Mouse (Mus musculus): ENCODE data around the gene D630003M21Rik.

D630003M21Rik gene

DNA sequence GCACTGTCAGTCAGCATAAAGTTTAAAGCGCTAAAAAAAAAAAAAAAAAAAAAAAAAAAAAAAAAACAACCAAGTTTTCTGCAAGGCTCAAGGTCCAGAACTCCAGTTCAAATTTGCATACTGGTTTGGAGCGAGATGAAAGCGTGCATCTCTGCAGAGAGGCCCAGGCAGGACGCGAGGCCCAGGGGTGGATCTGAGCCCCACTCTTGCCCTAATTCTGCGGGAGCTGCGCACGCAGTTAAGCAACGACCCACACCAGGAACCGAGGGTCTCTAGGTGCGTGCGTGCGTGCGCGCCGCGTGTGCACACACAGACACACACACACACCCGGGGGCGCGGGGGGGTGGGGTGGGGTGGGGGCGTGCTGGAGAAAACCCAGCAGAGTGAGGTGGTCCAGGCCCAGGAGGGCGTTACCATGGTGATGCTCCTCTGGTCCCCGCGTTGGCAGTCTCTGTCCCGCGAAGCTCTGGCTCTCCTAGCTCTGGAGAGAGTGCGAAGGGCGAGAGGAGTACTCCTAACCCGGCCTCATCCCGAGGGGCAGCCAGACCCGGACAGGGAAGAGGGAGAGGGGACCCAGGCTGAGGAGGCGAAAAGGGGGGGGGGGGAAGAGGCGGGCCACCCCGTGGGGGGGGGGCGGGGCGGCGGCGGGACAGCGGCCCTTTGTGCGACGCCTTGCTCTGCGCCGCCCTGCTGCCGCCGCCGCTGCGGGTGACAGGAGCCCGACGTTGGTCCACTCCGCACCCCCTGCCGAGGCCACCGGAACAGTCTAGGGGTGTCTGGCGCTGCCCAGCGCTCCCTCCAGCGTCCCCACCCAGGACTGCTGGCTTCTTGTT lies at the start of gene D630003M21Rik:
Gene D630003M21Rik (minus strand): TSS at position 553 of the 833 bp plus-strand sequence.
- no peak for DNase-seq

DNA sequence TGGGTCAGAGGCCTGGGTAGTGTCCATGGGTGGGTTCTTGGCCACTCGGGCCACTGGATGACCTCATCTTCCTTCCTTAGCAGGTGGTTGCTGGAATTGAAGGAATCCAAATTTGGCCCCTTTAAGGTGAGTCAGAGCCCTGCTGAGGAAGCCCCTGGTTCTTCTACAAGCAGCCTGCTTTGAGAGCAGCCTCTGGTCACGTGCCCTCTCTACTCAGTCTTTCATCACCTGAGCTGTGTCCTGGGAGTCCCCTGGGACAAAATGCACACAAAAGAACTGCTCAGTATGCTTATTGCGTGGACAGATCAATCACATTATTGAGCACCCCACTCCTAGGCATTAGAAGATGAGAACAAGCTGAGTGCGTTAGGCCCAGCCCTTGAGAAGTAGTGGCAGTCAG lies 47.9 kb upstream of the D630003M21Rik start:
- DNase-seq = no peak

DNA sequence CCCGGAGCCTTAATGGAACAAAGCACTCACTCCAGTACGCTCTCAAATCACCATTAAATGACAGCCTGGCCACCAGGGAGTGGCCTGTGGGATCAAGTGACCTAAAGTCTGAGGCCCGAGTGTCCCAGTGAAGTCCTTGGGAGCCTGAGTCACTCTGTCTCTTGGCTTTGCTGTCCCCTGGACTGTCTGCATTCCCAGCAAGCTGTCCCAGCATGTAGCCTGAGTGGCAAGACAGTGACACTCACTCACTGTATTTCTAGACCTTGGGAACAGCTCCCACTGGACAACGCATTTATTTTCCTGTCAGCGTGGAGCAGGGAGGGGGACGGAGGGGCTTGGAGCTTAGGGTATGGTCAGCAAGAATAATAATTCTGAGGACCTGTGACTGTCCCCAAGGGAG lies 47.4 kb upstream of the D630003M21Rik start:
- DNase-seq = no peak

DNA sequence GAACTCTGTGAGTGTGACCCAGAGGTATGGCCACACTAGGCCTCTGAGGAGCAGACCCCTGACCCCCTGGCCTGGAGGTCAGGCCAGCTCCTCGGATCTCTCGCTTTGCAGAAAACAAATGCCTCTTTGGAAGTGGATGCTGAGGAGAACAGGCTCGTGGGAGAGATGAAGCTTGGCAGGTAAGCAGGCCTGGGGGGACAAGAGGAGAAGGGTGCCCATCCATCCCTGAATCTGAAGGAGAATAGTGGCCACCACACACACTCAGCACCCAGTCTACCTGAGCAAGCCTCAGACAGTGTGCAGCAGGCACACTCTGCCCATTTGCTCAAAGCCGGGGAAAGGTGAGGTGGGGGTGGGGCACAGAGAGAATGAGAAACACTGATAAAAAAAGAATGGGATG lies 46.8 kb upstream of the D630003M21Rik start:
- no peak for DNase-seq

DNA sequence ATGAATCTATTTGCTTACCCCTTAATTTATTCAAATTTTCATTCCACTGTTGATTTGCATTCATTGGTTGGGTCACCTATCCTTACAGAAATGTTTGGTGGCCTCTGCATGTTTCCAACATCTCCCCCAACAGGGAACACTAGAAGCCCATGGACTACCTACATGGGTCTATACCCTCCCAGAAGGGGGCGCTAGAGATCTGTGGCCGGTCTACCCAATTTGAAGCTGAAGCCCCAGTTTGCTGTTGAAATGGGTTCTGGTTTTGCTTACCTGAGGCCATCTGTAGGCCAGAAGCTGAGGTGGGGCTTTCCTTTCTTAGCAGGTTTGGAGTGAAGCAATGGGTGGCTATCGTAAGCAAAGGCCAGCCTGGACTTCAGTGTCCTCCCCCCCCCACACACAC lies 46.3 kb upstream of the D630003M21Rik start:
- no peak for DNase-seq

DNA sequence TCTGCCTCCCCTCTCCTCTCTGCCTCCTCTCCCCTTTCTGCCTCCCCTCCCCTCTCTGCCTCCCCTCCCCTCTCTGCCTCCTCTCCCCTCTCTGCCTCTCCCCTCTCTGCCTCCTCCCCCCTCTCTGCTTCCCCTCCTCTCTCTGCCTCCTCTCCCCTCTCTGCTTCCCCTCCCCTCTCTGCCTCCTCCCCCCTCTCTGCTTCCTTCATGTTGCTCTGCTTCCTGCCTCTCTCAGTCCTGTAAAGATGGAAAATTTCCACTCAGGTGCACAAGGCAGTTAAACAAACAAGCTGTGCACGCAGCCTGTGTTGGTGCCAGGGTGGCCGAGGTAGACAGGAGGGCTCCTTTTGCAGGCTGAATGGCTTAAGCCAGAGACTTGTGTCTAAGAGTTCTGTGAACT lies 44.6 kb upstream of the D630003M21Rik start:
- no peak for DNase-seq

DNA sequence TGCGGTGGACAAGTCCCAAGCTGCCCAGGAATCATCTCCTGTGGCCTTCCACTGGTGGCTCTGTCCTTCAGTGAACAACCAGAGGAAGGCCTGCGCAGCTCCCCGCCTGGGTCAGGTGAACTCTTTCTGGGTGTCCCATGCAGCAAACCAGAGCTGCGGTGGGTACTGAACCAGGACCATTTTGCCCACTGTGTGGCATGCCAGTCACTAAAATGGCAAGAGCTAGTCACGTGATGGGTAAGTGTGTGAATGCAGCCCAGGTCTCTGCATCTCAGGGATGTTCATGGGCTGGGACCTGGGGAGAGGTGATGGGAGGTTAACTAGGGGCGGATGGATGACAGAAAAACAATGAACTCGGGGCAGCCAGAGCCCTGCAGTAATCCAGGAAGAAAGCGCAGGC lies 41.0 kb upstream of the D630003M21Rik start:
- DNase-seq = no peak

DNA sequence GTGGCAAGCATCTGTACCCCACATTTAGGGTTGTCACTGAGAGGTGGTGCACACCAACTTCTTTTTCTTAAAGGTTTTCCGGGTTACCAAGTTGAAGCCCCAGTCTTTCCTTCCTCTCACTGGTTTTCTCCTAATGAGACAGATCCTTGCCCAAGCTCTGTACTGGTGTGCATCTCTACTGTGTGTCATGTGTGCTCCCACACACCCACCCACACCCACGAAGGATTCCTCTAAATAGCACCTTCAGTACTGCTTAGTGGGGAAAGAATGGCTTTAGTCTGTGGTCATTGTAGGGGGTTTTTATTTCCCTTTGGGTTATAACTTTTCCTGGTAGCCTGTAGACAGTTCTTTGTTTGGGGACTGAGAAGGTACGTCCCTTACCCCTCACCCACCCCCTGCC lies 35.9 kb upstream of the D630003M21Rik start:
- DNase-seq = no peak

DNA sequence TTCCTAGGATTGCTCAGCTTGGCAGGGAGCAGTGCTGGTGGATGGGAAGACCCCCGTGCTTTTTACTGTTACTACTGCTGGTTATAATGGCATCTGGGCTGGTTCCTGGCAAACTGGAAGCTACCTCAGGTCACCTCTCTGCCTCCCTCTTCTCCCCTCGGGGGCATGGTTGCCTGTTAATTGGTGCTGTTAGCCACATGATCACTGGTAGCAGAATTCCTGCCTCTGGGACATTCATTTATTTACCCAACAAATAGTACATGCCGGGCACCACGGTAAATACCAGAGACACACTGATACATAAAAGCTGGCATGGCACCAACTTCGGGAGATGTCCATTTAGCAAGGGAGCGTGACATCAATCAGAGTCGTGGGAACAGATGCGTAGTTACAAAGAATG lies 30.5 kb upstream of the D630003M21Rik start:
- DNase-seq = no peak

DNA sequence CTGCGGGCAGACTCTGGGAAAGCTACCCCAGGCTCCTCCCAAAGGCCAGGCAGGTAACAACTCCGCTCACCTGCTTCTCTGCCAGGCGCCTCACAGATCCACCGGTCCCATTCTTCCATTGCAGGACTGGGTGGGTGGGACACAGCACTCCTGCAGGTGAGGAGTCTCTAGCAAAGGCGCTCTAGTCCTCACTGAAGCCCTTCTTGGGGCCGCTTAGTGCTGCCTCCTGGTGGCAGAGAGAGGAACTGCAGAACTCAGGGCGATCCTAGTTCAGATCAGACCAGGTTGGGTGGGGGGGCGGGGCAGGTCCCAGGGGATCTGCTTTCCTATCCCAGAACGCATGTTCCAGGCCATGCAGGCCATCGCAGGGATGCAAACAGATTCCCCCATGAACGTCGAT lies 29.8 kb upstream of the D630003M21Rik start:
- peak; percentile 78 for DNase-seq

DNA sequence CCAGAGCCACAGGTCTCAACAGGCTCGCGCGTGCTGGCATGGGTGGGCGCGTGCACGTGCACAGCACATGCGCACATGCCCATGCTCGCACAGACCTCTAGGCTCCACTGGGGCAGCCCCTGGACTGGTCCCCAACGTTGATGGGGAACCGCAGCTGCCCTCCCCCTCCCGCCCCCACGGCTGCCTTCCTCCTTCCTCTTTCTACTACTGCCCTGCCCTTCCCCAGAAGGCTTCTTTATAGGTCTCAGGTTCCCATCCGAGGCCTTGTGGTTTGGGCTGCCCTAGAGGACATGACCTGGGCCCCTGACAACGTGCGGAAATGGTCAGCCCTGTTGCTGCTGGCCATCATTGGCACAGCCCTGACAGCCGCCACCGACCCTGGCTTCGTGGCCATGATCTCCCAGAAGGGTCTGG lies 29.0 kb upstream of the D630003M21Rik start, which contains the start of gene Bpi:
Gene Bpi (plus strand): TSS at position 90 of the 414 bp plus-strand sequence.
- DNase-seq = no peak

DNA sequence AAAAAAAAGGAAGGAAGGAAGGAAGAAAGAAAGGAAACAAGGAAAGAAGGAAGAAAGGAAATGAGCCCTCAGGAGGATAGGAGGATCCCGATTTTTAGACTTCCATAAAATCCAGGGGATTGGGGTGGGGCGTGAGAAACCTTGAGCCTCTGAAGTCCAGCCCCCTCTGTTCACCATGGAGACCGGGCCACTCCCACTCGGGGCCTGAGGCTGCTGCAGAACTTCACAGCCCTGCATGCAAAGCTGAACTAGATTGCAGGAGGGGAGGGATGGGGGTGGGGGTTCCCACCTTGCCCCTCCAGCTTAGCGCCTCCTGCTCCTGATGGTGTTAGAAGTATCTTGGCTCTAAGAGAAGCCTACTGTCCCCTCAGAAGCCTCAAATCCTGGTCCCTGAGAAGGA lies 27.9 kb upstream of the D630003M21Rik start:
- DNase-seq = no peak

DNA sequence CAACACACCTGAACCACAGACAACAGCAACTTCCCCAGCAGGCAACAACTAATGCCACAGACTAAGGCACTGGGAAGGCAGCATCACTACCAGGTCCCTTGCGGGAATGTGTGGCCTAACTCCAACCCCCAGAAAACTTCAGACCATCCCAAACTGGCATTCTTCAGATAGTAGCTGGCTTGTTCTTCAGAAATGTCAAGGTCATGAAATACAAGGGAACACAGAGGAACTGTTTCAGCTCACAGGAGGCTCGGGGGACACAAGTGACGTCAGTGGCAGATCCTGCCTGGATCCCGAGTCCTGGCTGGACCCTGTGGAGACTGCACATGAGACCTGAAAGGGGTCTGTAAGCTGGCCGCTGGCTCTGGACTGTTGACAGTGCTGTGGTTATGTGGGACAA lies 24.8 kb upstream of the D630003M21Rik start:
- DNase-seq = no peak

DNA sequence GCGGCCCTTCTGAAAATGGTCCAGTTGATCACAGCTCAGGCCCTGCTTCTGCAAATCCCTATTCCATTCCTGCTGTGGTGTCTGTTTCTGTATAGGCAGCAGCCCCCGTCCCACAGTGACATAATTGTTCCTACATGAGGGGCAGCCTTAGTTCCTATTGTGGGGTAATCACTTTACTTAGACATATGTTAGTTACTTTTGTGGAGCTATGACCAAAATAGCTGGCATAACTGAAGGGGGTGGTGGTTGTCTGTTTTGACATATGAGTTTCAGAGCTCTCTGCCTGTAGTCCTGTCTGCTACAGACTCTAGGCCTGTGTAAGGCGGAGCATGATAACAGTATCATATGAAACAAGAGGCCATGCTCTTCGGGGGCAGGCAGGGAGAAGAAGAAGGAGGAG lies 21.5 kb upstream of the D630003M21Rik start:
- DNase-seq = no peak

DNA sequence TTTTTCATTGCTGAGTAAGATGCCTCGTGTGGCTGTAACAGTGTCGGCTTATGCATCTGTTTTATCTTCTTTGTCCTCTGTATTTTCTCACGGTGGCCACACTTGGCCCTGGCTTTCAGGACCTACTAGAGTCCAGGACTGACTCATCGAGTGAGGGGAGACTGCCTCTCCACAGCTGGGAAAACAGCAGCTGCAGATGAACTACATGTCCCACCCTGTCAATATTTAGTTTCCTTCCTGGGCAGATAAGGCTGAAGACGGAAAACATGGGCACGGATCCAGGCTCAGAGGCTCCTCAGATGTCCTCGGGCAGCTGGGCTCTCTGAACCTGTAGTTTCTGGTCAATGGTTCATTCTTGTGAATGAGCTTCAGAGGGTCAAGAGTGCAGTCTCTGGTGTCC lies 19.3 kb upstream of the D630003M21Rik start:
- no peak for DNase-seq

DNA sequence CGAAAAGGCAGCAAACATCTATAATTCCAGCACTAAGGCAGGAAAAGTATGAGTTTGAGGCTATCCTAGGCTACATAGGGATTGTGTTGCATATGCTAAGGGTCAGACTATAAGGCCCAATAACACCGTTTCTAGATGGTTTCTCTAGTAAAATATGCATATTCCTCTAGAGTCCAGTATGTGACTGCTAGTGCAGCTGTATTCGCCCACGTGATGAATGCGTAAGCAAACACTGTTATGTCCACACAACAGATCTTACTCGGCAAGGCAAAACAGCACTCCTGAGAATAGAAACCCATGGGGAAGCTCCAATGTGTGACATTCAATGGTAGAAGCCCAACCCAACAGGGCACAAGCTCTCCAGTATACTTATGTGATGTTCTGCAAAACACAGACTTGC lies 18.8 kb upstream of the D630003M21Rik start:
- no peak for DNase-seq

DNA sequence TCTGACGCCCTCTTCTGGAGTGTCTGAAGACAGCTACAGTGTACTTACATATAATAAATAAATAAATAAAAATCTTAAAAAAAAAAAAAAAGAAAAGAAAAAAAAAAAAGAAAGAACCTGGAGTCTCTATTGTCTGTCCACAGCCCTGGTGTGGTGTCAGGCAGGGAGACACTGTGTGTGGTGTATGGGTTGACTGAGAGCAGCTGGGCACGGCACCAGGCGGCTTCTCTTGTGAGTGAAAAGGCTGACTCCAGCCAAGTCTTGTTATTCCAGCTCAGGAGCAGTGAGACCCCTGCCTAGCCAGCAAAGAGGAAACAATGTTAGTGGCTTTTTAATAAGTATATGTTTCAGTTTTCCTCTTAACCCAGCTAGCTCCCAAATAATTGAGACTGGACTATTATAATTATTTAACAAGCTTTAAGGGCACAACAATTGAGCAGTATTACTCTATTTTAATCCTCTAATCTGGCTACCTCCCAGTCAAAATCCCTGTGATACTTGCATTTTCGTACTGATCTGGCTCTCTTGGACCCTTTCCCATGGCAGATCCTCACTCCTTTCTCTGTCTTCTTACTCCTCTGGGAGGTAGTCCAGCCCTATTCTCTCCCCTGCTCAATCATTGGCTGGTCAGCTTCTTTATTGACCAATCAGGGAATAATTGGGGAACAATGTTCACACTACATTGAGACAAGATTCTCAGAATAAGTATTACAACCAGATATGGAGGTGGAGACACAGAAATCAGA lies 16.2 kb upstream of the D630003M21Rik start:
- no peak for DNase-seq

DNA sequence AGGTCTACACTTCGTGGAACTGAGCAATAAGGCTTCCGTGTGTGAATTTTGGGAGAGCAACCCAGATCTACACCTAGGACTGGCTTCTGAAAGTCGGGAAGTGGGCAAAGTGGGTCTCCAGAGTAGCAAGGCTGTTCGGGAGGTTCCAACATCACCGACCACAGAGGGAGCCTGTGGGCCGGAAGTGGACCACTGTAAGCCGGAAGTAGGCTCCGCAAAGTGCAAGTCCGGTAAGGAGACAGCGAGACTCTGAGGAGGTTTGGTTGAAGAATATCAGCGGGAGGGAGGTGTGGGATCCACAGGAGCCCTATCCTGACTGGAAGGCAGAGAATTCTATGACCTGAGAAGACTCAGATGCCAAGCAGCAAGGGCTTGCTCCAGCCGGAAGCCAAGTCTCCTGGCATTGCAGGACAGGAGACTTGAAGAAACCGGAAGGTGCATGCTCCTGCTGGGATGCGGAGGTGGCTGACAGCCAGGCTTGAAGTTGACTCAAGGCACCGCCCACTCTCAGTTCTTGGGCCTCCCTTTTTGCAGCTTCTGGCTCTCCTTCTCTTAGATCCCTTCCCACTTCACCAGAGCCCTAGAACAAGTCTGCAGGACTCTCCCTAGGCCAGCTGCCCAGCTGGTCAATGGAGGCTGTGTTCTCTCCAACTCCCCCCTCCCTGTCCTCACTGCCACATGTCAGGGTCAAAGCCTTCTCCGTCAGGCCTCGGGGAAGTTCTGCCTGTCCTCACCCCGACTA lies 14.3 kb upstream of the D630003M21Rik start:
- DNase-seq = no peak

DNA sequence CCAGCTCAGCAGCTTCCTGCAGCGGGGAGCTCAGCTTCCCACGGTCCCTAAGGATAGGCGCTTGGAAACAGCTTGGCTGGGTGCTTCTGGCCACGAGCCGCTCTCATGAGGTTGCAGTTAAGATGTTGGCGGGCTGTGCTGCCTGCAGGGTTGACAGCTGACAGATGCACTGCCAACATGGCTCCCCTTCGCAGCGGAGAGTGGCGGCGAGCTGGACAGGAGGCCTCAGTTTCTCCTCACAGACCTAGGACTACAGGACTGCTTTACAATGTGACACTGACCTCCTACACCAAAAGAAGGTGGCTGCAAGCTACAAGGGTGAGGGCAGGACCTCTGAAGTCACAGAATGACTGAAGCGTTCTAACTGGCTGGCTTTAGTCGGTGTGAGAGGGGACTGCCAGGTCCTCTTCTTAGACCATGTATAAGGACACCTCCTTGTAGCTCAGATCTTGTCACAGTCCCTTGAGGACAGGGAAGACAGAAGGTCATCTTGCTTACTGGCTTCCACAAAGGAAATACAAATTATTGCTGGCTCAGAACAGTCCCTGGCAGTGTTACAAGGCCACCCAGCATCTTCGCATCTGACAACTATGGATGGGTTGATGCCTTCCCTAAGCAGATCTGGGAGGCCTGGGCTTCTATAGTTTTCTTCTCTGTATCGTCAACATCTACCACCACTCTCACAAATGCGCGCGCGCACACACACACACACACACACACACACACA lies 13.3 kb upstream of the D630003M21Rik start:
- DNase-seq = no peak

DNA sequence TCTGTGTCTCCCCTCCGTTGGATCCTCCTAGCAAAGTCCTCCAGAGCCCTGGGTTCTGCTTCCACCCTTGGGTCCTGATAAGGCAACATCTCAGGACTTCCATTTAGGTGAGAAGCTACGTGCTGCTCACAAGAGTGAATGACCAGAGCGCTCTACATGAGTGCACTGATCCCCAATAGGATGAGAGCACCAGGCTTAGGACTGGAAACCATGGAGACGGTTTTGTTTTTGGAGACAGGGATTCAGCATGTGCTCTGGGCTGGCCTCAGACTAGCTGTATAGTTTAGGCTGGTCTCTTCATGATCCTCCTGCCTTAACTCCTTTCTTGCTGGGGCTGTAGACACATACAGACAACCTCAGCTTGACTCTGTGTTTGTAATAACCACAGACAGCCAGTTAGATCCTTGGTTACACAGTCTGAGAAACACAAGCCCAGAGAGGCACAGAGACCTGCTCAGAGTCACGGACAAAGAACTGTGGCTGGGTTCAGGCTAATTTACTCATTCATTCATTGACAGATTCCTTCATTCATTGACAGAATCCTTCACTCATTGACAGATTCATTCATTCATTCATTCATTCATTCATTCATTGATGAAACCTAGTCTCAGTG lies 12.2 kb upstream of the D630003M21Rik start:
- no peak for DNase-seq

DNA sequence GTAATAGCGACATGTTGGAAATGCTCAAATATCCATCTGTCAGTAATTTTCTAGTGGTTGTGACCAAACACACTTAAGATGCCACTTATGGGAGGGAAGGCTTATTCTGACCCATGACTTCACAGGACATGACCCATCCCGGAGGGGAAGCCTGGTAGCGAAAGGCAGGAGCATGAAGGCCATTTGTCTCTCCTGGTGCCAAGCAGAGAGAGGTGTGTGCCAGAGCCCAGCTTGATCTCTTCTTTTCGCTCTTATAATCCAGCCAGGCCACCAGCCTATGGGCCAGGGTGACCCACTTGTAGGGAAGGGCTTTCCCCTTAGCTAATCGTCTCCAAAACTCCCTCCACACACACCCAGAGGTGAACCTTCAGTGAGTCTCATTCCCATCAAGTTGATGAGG lies 9.1 kb upstream of the D630003M21Rik start:
- DNase-seq = no peak

DNA sequence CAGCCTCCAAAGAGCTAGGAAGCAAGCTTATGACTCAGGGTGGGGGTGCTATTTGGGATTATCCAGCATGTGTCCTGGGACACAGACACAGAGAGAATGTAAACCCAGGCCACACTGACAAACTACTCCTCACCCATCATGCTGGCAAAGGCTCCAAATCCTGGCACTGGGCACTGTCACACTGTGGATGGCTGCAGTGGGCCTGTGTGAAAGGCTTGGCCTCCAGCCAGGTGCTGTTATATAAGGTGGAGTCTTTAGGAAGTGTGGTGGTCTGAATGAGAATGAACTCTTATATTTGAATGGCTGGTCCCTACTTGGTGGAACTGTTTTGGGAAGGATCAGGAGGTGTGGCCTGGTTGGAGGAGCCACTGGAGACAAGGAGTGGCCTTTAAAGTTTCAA lies 7.7 kb upstream of the D630003M21Rik start:
- DNase-seq = no peak

Data from kidney, adult 18-20 months (tissue).